Mouse (Mus musculus) left cerebral cortex, adult 11 months (tissue): ENCODE results near the gene Ntn1.

Source experiments
- DNase-seq: peaks from one replicate; pipeline ENCODE4 v3.0.0; 2022; ENCODE audit warnings: low spot score

The Ntn1 gene

DNA sequence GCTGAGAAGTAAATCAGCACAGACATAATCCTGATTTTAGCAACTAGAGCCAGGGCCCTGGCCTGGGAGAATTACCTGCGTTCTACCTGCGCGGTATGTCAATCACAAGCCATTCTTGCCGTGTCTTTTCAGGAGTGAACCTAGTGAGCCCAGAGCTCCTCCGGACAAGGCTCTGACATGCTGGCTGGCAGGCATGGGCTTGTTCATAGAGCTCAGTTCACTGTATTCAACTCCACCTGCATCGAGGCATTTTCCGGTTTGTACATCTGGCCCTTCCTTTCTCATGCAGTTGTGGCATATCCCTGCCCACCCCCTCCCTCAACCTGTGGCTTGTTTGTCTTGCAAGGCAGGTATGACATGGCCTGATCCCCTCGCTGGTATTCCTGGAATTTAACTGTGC is 5.0 kb upstream of the Ntn1 start:
- DNase-seq = no peak

DNA sequence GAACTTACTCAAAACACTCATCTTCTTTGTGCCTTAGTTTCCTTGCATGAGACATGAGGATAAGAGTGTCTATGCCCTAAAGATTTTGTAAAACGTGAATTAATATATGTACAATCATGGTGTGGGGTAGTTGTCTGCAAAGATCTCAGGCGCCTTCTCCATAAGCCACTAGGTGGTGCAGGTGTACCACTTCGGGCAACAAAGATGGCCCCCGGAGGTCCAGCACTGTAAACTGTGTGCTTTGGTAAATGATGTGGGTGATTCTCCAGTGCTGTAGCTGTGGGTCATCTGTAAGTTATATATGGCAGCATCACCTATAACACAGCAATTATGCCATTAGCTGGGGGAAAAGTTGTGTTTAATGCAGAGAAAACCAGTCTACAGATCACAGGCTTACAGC is 3.6 kb upstream of the Ntn1 start:
- no peak for DNase-seq

DNA sequence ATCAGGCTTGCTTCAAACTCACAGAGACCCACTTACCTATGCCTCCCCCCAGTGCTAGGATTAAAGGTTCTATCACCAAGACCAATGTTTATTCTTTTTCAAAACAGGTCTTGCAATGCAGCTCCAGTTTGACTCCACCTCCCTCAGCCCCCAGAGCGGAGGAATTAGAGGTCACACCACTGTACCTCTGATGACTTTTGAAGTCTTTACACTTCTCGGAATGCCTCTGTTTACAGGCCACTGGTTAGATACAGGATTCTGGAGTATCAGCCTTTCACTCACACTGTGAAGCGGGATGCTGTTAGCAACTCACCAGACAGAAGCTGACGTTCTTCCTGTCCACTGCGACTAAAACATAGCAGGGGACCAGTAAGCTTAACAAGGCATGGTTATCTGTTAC is 805 bp upstream of the Ntn1 start:
- no peak for DNase-seq

DNA sequence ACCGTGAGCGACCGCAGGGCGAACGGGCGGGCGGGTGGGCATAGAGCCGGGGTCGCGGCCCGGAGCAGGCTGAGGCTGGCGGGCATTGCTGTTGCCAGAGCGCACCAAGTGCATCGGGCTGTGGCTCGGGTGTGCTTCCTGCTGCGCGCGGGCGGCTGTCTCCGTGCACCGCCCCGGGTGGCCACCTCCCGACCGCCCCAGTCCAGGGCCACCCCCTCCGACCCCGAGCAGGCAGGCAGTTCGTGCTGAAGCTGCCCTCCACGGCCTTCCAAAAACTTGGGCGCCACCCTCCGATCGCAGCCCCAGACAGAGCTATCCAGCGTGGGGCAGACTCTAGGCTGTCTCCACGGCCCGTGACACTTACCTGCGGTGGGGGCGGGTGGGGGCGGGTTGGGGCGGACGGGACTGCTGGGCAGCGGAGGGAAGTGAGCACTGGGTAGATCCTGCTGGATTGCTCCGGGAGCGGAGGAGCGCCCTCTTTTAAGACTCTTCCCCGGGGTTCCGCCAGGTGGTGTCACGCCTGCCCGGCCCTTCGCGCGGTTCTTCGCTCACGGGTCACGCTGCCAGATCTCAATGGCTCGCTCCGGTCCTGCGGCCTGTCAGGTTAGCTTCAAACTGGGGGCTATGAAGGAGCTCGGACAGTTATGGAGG is 477 bp downstream of the Ntn1 start:
- DNase-seq = no peak

DNA sequence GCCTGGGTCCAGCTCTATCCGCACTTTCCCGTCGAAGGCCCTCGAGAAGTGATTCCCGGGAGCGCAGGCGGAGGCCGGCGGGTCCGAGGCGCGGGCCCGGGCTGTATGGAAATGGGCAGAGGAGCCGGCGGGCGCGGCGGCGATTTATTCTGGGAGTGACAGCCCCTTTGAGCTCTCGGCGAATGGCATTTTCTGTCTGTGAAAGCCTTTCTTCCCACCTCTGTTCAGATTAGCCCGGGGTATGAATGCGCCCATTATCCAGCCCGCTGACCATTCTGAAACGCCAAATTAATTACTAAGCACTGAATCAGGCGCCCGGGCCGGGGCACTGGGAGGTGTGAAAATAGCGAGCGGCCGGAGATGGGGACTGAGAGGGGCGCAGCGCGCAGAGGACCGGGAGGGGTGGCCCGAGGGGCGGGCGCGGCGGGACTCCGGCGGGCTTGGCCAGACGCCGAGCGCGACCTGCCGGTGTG is 1.0 kb downstream of the Ntn1 start:
- DNase-seq = no peak

DNA sequence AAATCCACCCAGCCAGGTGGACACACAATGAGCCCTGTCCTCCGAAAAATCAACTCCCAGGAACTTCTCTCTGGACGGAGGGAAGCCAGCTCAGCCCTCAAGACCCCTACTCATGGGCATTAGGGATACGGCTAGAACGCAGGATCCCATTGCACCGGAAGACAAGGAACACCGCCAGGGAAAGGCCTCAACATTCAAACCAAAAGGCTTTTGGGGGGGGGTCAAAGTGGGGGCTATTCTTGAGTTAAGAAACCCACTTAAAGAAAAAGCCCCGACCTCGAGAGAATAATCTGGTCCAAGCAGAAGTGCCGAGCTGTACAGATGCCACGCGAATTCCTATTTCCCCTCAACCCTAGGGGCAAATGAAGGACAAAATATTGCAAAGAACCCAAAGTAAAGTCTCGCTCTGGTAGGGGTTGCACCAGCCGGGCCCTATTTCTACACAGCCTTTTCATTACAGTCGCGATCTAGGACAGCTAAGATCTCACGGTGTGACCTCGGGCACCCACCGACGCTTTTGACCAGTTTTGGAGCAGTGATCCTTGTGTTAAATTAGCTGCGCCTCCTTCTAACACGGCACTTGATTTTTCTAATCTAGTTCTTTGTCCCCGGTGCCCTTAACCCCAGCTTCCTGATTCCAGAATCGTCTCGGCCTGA is 1.6 kb downstream of the Ntn1 start:
- no peak for DNase-seq

DNA sequence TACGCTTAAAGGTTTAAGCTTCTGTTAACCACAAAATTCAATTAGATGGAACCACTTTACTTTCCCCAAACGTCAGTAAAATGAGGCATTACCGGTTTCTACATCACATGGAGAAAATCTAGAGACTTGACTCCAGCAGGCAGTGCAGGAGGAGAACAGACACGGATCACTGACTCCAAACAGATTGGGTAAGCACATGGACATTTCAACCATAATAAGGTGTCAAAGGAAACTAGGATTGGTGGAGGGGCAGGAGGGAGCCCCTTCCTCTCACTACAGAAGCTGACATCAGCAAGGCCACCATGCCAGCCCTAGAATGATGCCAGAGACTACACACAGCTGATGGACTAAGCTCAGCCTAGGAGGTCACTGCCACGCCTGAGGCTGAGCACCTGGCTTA is 5.1 kb downstream of the Ntn1 start:
- no peak for DNase-seq

DNA sequence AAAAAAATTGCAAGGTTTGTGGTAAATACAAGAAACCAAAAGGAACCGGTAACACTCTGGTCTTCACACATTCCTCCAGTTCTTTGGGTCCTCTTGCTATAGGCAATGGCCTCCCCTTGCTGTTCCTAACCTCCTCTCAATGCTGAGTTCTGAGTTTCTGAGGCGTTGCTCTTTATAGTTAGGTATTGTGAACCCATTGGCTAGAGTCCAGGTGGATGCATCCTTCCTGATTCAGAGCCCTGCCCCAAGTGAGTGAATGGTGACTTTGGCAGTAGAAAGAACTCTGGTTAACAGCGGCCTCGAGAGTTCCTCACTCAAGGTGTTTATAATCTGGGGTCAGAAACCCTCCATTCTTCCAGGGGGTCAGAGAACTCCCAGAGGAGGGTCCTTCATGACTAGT is 5.9 kb downstream of the Ntn1 start:
- no peak for DNase-seq

DNA sequence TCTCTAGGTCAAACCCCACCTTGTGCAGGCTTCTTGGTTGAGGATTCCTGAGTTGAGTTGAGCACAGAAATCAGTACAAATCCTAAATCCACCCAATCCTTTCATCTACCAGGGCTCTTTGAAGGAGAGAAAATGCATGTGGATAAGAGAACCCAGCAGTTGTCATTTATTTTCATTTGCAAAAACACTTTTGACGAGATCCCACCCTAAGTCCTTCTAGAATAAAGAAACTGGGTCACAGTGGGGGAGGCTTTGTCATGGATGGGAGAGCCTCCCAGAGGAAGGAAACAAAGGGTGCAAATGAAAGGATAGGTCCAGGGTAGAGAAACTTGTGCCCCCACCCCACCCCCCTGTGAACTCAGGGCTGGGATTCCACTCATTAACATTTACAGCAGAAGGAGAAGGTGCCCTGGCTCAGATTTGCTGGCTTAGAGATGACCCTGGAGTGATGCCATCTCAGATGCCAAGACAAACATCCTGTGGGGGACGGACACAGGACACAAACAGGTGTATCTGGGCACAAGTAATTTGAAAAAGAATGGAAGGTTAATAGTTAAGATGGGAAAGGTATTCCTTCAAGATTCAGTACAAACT is 6.6 kb downstream of the Ntn1 start:
- DNase-seq = no peak

DNA sequence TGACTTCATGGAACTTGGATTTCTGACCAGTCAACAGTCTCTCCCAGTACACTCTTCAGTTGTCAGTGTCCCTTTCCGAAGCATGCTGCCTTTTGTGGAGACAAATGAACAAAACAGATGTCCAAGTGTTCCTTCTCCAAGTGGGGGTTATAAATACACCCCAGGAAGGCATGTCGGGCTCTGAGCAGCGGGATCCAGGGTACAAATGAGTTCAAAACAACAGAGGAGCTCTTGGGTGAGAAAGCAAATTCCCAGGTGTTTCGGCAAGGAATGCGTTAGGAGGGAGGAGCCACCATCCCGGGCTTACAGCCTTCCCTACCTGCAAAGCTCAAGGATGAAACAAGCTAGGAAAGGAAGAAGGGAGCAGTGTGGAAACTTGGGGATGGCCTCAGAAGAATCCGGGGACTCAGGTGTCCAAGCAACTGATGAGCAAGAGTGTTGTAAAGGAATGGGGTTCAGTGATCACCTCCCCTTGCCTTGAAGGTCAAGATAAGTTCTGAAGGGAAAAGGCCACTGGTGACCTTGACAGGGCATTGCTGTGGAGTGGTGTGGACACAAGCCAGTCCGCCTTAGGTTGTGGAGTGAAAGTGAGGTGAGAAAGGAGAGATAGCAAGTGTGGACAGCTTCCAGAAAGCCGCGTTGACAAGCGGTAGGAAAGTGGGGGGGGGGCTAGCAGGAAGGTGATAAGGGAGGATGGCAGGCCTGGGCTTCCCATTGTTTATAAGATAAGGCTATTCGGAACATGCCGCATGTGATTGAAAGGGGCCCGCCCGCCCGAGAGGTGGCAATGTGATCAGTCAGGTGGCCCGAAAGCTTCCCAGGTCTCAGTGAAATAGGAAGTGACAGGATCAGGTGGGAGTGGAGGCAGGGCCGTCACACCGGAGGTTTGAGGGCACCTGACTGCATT is 10.0 kb downstream of the Ntn1 start:
- DNase-seq = no peak

DNA sequence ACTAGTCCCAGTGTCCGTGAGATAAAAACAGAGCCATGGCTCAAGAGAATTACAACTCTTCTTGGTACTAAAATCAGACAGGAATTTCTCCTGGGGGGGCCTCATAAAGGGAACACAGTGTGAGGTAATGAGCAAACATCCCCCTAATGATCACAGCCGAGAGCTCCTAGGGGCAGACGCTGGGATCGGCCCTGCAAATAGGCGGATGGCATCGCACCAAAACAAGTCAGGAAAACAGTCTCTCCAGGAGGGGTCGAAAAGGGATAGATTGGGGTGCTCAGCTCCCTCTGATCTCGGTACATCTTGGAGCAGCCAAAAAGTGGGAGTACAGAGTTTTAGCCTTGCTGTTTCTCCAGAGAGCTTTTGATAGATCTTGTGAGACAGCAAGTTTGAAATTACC is 11.0 kb downstream of the Ntn1 start:
- DNase-seq = no peak

DNA sequence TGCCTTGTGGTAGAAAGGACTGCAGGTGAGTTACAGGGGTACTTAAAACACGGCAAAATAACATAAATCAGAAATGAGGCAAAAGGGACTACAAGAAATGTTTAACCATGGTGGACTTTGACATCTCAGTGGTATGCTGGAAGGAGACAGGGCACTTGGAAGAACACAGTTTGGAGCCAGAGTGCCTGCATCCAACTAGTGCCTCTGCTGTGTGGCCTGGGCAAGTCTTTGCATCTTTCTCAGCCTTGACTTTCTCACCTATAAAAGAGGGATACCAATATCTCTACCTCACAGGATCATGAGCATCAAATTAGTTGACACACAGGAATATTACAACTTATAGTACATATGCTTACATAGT is 12.0 kb downstream of the Ntn1 start:
- no peak for DNase-seq

DNA sequence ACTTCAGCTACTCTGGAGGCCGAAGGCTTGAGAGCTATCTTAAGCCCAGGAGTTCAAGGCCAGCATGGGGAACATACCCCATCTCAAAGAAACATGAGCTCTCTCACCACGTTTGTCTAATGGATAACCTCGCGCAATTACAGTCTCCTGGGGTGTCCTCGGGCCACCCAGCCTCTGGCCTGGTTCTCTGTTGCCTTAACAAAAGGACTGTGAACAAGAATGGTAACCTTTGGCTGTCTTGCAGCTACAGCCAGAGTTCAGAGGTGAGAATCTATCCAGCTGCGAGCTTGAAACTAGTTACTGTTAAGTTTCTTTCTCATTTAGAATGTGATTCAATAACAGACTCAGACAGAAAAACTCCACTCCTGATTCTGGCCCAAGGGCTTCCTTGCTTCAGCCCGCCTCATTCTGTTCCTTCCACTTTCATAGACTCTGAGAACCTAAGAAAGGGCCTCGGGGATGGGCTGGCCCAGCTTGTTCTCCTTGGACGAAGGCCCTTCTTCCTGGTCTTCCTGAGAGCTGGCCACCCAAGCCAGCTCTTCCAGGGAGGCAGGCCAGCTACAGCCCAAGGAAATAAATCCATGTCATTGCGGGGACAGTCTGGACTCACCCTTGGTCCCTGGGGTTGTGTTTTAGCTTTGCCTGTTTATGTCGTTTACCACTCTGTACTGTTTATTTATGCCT is 12.5 kb downstream of the Ntn1 start:
- DNase-seq = no peak

DNA sequence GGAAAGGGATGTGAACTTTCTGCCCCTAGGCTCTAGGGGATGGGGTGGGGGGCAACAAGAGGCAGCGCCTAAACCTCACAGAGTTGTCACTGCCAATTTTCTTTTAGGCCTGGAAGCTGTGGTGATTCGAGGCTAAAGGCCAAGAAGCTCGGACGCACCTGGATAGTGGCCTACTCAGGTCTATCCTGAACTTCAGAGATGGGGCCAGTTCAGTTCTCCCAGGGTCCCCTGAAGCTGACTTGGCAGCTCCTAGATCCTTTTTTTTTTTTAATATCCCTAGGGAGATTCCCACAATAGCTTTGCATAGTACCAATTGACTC is 13.2 kb downstream of the Ntn1 start:
- DNase-seq = no peak

DNA sequence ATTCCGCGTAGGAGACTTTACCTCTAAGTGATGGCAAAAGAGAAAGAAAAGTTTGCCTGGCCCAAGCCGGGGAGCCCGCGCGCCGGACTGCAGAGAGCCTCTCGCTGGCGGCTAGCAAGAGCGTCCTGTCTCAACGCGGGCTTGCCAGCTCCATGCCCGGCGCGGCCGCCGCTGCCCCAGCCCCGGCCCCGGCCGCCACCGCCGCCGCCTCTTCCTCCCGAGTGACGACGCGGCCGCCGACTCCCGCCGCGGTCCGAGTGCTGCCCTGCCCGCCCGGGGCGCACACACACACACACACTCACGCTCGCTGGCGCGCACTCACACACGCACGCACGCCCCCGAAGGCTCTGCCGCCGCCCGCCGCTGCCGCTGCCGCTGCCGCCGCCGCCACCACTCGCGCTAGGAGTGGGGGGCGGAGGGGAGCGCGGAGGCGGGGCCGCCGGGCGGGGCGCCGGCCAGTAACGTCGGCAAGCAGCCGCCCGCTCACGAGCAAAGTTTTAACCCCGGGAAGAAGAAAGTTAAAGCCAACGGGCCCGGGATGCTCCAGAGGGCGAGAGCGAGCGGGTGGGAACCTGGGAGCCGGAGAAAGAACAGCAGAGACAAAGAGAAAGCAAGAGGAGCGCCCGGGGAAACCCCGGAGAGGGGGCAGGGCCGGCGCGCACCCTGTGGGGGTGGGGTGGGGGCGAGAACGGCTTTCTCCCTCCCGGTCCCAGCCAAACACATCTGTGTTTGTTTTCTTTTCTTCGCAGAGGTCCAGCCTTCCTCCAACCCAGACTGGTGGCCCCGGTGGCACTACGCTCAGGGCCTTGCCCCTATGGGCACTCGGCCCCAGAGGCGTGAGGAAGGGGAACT is 13.8 kb downstream of the Ntn1 start:
- no peak for DNase-seq

DNA sequence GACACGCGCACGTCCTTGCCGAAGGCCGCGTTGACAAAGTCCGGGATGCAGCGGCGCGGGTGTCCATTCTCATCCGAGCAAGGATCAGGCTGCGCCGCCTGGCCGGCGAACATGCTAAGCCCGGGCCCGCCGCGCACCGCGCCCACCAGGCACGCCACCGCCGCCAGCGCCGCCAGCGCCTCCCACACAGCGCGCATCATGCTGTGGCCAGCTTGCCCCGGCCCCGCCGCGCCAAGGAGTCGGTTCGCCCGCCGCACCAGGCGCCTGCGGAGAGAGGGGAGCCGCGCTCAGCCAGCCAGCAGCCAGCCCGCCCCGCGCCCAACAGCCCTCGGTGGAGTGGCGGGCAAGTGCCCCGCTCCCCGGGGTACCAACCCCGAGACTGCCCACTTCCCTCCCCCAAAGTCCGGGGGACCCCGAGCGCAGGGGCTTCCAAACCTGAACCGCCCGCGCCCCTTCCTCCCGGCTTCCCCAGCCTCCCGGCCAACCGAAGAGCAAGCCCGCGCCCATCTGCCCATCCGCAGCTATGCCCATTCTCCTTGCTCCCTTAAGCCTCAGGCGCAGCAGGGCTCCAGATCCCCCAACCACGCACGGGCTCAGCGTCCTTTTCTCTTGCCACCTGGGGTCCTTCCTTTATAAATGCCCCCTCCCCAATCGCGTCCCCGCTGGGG is 14.6 kb downstream of the Ntn1 start:
- no peak for DNase-seq

DNA sequence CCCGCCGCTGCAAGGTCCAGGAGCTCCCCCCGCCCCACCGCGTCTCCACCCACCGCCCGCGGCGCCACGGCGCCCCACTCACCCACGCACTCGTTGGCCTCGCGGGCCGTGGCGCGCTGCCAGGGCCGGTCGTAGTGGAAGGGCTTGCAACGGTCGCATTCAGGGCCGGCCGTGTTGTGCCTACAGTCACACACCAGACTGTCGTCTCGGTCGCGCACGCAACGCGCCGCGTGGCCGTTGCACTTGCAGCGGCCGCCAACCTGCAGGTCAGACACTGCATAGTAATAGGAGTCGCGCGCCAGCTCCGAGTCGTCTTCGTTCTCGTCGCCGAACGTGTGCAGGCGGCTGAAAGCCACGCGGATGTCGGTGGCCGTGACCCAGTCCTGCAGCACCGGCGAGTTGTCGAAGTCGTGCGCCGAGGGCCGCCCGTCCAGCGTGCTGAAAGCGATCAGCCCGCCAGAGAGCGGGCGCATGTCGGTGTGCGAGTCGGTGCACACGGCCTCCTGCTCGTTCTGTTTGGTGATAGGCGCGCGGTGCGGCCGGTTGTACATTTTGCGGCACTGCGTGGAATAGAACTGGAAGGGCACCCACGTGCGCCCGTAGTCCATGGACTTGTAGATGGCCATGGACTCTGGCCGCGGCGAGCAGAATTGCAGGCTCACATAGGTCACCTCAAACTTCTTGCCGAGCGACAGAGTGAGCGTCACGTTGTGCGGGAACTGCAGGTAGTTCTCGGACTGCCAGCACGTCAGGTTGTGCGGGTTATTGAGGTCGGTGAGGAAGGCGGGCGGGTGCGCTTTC is 15.4 kb downstream of the Ntn1 start:
- DNase-seq = no peak

DNA sequence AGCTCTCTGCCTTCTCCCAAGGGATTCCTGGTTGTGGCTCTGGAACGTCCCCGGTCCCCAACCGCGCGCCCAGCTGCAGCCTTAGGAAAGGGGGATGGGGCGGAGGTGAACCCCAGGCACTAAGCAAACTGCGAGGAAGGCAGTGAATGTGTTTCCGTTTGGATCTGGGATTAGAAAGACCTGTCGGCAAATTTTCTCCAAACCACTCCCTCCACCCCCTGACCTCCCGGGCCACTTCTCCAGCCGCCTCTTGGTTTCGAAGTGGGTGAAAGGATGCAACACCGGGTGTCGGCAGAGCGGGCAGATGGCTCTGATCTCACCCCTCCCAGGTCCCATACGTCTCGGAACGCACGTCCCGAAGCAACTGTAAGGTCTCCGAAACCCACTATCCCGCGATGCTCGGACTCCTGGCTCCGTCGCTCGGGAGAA is 16.0 kb downstream of the Ntn1 start:
- no peak for DNase-seq

DNA sequence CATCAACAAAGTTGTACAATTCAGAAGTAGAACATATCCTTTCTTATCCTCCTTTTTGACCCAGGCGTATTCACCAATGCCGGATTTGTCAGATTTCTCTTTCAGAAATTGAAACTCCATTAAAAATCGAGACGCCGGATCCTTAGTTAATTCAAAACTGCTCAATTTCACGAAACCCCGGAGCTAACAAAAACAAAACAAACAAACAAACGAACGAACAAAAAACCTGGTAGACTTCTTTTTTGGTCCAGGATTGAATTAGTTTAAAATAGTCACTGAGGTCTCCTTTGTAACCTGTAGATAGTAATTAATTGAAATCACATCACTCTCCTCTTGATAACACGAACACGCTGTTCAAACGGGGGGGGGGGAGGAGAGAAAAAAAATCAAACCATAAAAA is 16.5 kb downstream of the Ntn1 start:
- DNase-seq = no peak

DNA sequence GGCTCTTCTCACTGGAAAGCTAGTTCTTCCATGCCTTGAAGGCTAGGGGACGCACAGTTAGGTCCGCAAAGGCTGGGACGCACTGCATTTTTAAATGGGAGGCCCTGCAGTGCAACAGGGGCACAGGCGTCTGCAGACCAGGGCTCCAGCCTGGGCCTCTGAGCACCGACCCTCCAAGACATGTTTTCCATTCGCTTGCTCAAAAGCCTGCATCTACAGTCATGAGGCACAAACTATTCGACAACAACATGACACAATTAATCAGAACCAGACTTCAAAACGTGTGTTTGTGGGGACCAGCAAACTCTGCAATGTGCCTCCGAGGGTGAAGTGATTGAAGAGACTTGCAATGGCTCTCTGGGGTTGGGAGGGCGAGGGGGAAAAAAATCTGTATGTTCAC is 17.1 kb downstream of the Ntn1 start:
- no peak for DNase-seq
